Mouse (Mus musculus): ENCODE measurements around the gene Ppp4r1.

- TF ChIP-seq POLR2A (IDR thresholded peaks at IDR 0.05; ENCODE audit: borderline replicate concordance, extremely low read depth, insufficient read depth, insufficient read length, poor library complexity, severe bottlenecking) (no peak), CTCF (IDR thresholded peaks at IDR 0.05; ENCODE audit: borderline replicate concordance, extremely low read depth, insufficient read depth, insufficient read length) (no peak)
Measured at GRCm38 (mm10) chr17:65824246-65824645, 41.9 kb downstream of the Ppp4r1 start.

Measured in brain, embryonic 14.5 days (tissue).